ENCODE assay signal across 21 mouse cellular contexts in the genomic region with DNA sequence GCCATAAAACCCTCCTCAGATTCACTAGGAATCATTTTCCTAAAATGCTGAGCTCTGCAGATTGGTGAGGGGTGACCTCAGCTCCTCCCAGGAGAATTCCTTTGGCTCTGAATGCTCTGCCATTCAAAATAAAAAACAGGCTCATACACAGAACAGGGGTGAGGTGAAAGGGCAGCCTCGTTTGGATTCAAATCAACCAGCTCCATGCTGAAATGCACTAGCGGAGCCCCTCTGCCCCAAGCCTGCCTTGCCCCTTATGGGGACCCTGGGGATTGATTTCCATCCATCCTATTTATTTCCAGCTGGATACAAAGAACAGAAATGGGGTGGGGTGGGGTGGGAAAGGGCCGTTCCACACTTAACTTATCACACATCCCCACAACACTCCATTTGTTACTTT. TPM values are rescaled to one million over a fixed set of nuclear protein-coding genes. Genes with fewer than 3 reads are reported as not detected.
DNase-seq lines count a peak whose midpoint lies in the region; TF ChIP-seq lines count a peak whose summit lies in the region.
"Had no signal": no experiment of that assay in that cellular context is flagged by ENCODE, and none has a peak within 500 bp of the region (broad histone marks: within the 10 kb centered on the region; RNA-seq: fewer than 3 reads in every experiment).

No protein-coding gene starts in this region.

- WGBS in kidney, adult 2 months: 77% methylated on average over 3 of the region's 3 CpGs

- H3K9me3 ChIP-seq in ES-E14 (ENCODE audit: control insufficient read depth, insufficient read depth, low read depth, low read length): no peaks in the 10 kb centered on the region
- H3K9me3 ChIP-seq: forebrain, embryonic 13.5 days; forebrain, embryonic 15.5 days had no signal

- H3K4me1 ChIP-seq in kidney, adult 2 months (ENCODE audit: control insufficient read depth, insufficient read depth, low read length): no peaks in the 10 kb centered on the region
- H3K4me1 ChIP-seq in ES-E14 (ENCODE audit: control insufficient read depth in 2 of 2, insufficient read depth in 2 of 2, low read length in 2 of 2, poor library complexity in 1 of 2): peaks cover 0 to 2% of the 10 kb centered on the region in 2 experiments; a peak in 2 of 4 replicates
- H3K4me1 ChIP-seq: embryonic facial prominence, embryonic 12.5 days; forebrain, embryonic 13.5 days; forebrain, embryonic 15.5 days had no signal

- H3K4me3 ChIP-seq in kidney, adult 2 months (ENCODE audit: insufficient read depth, low read depth, low read length): no peak overlapping the region
- H3K4me3 ChIP-seq in ES-E14 (ENCODE audit: insufficient read depth in 1 of 2, low read depth in 1 of 2, low read length in 2 of 2, poor library complexity in 1 of 2, severe bottlenecking in 1 of 2): no peak overlapping the region
- H3K4me3 ChIP-seq: embryonic facial prominence, embryonic 10.5 days; embryonic facial prominence, embryonic 12.5 days; forebrain, embryonic 13.5 days; forebrain, embryonic 15.5 days had no signal

- in situ Hi-C loops in ES-E14 (cut with MboI; ENCODE audit: low sequenced_read_pairs in 2 of 2, unreplicated experiment in 2 of 2): no loop called here

- no peaks in the 10 kb centered on the region for H3K27me3 ChIP-seq in kidney, adult 2 months (replicated peaks; ENCODE audit: control insufficient read depth, insufficient read depth, low read length)
- H3K27me3 ChIP-seq: embryonic facial prominence, embryonic 12.5 days; forebrain, embryonic 13.5 days; forebrain, embryonic 15.5 days had no signal

- H3K27ac ChIP-seq in kidney, adult 2 months (ENCODE audit: insufficient read depth, low read depth, low read length): no peak overlapping the region
- no peak overlapping the region for H3K27ac ChIP-seq in ES-E14 (ENCODE audit: insufficient read depth, low read depth, low read length, poor library complexity, severe bottlenecking)
- H3K27ac ChIP-seq: embryonic facial prominence, embryonic 10.5 days; embryonic facial prominence, embryonic 12.5 days; forebrain, embryonic 13.5 days; forebrain, embryonic 15.5 days had no signal

- H3K36me3 ChIP-seq in kidney, adult 2 months (ENCODE audit: control insufficient read depth, insufficient read depth, low read length): no peaks in the 10 kb centered on the region
- no peaks in the 10 kb centered on the region for H3K36me3 ChIP-seq in ES-E14 (ENCODE audit: control insufficient read depth, insufficient read depth, low read length, poor library complexity, severe bottlenecking)
- H3K36me3 ChIP-seq: forebrain, embryonic 15.5 days had no signal

- peak; percentile 17 for DNase-seq in adrenal gland, postnatal 10 days
- DNase-seq in adrenal gland, adult 8-10 months: no peak
- peak; percentile 5 for DNase-seq in kidney, adult 2 months
- no peak for DNase-seq in kidney, adult 8-10 months
- DNase-seq in kidney, postnatal 14 days: peak; percentile 38
- no peak for DNase-seq in kidney, adult 18-20 months
- DNase-seq in ES-E14 (ENCODE audit: low read depth, low spot score): no peak
- DNase-seq: adrenal gland, adult 2 months; adrenal gland, postnatal 25 days; B cell, adult 2 months; cerebellum, adult 11-12 months; cerebellum, adult 2 months; cerebellum, adult 9-10 months; cerebellum, postnatal 10 days; cerebellum, postnatal 25 days; forebrain, postnatal 0 days had no signal

- TF ChIP-seq CTCF in kidney, adult 2 months (conservative IDR thresholded peaks at IDR 0.05; ENCODE audit: insufficient read depth, insufficient read length, low read depth, low read length): no peak

- no peak overlapping the region for H3K9ac ChIP-seq in ES-E14 (ENCODE audit: insufficient read depth, low read depth, low read length, poor library complexity, severe bottlenecking)
- H3K9ac ChIP-seq: embryonic facial prominence, embryonic 12.5 days; forebrain, embryonic 13.5 days; forebrain, embryonic 15.5 days; forebrain, postnatal 0 days had no signal

- TF ChIP-seq POLR2A in kidney, adult 2 months (IDR thresholded peaks at IDR 0.05; ENCODE audit: low read depth, low read length): no peak

TF ChIP-seq in ES-E14, 5 proteins besides CTCF, POLR2A, EP300 and RAD21:
- no peak for TF ChIP-seq HCFC1 (IDR thresholded peaks at IDR 0.05; ENCODE audit: borderline replicate concordance, insufficient read depth, low read length)
- 0 out of 2 replicates have a peak, but pooled peaks have one; percentile 31 for TF ChIP-seq MAFK (IDR thresholded peaks at IDR 0.05; ENCODE audit: insufficient read depth, low read depth, low read length)

RNA-seq across cellular contexts. Expression of a gene that starts 52.9 kb away (rescaled TPM):
- 1 to 10 TPM; 6.7 to 8.3 TPM for total RNA-seq in adrenal gland, postnatal 10 days (2021)
- 1 to 10 TPM in 2 of 4 experiments, under 1 TPM in 2; 0.22 to 1.4 (median 0.94) TPM for total RNA-seq in adrenal gland, adult 8-10 months (2022)
- 5.6 and 8.5 TPM in 2 replicates for polyA plus RNA-seq in kidney, adult 2 months (2012; rRNA removed)
- 2.9 and 5.8 TPM in 2 replicates for total RNA-seq in ES-E14 (2012; rRNA removed)
- total RNA-seq: adrenal gland, adult 2 months; MEL had no signal

Comparison
In these comparisons a context has a peak if more than half of its experiments do, and no peak if none do; other contexts are left out.
1. DNase-seq: peak in adrenal gland, postnatal 10 days (single experiment), kidney, adult 2 months (single experiment) and kidney, postnatal 14 days (single experiment); none in adrenal gland, adult 8-10 months (single experiment), kidney, adult 8-10 months (0 of 2), kidney, adult 18-20 months (single experiment) and ES-E14 (single experiment).